Mouse (Mus musculus): Measurements from ENCODE around the gene Icam1.
A peak's percentile ranks its signal among the peaks of the same experiment; 100 is the strongest.

Gene Icam1

DNA sequence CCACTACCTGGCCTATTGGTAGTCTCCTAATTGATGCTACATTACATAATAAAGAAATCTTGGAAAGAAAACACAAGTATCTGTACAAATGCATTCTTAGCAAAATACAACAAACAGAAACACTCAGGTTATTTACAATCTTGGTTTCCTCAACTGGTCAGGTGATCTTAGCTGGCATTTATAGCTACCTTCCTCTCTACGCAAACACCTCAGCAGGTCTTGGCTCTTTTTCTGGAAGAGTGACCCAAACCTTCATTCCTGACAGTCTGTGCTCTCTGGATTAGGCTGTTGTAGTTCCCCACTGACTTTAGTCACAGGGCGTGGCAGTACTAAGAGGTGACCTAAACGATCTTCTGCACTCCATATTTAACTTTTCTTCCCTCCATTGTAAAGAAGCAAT is 29.4 kb downstream of the Icam1 start:
- DNase-seq (ENCODE audit: low spot score in 2 of 2), result no peak

DNA sequence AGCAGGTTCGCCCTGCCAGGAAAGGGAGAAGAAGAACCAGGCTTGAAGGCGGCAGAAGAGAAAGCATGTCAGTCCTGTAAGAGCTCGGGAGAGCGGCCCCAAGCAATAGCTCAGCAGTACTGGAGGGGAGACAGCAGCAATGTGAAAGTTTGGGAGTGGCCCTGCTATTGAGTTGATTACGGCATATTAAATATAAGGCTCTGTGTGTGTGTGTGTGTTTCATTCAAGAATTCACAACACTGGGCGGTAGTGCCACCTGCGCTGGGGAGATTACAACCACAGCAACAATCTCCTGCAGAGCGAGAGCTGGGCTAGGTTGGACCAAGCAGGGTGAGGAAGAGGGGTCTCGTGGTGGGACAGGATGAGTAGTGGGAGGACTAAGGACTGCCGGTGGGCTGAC is 35.8 kb downstream of the Icam1 start:
- DNase-seq (ENCODE audit: low spot score in 2 of 2), result no peak

DNA sequence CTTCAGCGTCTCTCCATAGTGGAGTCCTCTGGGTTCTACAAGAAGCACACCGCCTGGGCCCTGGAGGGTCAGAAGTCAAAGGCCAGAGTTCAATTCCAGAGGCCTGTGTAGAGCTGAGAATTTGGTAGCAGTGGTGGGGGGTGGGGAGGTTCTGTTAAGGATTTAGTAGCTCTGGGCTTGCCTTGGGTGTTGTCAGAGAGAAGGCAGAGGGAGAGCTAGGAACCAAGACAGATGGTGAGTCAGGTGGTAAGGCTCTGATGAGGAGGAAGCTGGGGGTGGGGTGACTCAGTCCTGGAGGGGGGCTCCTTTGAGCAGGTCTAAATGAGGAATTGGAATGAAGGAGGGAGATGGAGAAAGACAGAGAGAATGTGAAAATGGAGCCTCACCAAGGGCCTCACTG is 47.1 kb downstream of the Icam1 start:
- no peak for DNase-seq (ENCODE audit: low spot score in 2 of 2)

DNA sequence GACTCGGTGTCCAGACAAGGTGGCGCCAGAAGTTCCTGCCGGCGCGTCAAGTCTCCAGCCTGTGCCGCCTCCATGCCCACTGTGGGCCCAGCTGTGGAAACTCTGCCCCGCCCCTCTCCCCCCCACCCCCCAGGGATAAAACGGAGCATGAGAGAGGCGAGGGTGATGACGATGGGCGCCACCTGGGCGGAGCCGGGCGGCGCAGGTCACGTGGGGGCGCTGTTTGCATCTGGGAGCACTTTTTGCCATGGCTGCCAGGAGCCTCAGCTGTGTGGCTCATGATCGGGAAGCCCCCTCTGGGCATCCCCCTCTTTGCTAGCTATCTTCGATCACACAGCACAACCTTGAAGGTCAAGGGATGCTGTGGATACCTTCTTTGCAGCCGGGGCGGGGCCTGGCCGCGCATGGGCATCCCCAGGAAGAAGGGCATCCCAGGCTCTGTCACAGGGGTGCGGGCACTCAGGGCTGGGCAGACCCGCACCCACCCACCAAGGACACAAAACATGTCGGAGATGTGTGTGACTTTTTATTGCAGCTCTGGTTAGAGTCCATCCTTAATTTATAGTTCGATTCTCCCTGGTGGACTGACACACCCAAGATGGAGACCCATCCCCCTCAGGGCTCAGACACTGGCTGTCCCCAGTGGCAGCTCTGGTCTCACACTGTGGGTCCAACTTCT is 51.4 kb downstream of the Icam1 start, which contains the start of gene Zglp1:
Gene Zglp1, minus strand, starts transcription at position 88 of the 679 bp plus-strand sequence.
- DNase-seq (ENCODE audit: low spot score in 2 of 2), result no peak

DNA sequence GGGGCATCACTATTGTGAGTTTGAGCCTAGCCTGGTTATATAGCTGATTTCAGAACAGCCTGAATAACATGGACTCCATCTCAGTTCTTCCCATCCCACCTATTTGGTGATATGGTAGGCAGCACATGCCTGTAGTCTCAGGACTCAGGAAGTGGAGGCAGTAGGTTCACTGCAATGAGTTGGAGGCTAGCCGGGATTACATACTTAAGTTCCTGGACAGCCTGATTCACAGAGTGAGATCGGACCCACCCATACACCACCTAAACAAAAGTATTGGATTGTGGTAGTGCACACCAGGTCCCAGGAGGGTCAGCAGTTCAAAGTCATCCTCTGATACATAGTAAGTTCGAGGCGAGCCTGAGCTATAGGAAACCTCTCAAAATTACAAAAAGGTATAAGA is 56.9 kb downstream of the Icam1 start:
- DNase-seq (ENCODE audit: low spot score in 2 of 2), result no peak

DNA sequence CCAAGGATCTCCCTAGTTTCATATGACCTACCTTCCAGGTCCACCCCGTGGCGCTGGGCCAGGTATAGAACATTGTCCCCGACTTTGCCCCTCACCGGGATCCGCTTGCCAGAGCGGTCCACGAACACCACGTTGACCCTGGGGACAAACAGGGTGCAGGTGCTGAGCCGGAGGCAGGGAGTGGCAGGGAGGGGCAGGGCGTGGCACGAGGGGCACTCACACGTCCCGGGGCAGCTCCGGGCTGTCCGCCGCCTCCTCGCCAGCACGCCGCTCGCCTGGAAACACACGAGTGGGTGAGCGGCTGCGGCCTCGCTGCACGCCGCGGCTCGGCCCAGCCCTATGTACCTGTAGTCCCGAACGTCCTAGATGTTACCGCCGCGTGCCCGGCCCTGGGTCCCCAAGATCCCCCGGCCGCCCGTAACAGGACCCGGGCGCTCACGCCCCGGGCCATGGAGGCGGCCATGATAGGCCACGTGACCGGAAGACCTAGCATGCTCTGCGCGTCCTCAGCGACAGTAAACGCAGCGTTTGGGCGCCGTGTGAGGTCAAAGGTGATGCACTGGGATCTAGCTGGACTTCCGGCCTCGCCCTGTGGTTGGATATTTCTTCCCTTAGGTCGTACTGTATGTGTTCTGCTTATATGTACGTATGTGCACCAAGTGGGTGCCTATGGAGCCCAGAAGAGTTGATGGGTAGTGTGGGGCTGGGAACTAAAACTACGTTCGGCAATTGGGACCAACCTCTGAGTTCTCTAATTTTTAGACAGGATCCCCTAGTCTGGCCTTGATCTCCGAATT is 57.5 kb downstream of the Icam1 start, which contains the start of the genes Gm49373 and Fdx1l:
Gene Gm49373, minus strand, starts transcription at position 53 of the 797 bp plus-strand sequence.
Gene Fdx1l, minus strand, starts transcription at position 571 of the 797 bp plus-strand sequence.
- peak; percentile 81 to 91 for DNase-seq (ENCODE audit: low spot score in 2 of 2)

DNA sequence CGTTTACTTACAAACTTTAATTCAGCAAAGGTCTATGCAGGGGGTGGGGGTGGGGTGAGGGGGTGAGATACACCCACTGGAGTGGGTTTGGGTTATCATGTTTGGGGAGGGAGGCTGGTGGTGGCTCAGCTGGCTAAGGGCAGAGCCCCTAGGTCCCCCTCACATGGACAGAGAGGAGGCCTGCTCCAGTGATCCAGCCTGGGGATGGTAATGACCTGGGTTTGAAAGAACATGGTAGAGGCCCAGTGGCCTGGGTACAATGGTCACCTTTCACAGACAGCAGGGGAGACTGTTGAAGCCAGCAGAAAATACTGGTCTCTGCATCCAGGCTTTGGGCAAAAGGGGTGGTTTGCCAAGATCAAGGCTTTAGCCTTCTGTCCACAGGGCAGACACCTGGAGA is 58.4 kb downstream of the Icam1 start:
- DNase-seq (ENCODE audit: low spot score in 2 of 2), result no peak

DNA sequence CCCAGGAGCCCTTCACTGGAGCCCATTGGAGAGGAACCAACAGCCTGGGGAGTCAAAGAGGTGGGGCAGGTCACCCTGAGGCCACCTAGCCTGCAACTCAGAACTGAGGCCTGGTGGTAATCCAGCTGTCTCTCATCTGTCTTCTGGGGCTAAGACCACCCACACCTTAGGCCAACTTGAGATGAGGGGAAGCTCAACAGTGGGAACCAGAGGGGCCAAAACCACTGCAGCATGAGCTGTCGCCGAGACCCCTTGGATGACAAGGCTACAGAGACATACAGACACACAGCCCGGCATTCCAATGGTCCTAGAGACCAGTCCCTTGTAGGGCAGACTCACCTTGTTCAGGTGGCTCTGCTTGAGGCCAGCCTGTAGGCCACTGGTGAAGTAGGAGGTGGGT is 59.8 kb downstream of the Icam1 start:
- no peak for DNase-seq (ENCODE audit: low spot score in 2 of 2)

Measured in spleen, postnatal 4 days (tissue).